Mouse (Mus musculus) right cerebral cortex, postnatal 14 days (tissue): ENCODE measurements around the gene Calml4.

Experiments
- DNase-seq: peaks from one replicate; pipeline ENCODE4 v3.0.0; 2022

Gene Calml4

DNA sequence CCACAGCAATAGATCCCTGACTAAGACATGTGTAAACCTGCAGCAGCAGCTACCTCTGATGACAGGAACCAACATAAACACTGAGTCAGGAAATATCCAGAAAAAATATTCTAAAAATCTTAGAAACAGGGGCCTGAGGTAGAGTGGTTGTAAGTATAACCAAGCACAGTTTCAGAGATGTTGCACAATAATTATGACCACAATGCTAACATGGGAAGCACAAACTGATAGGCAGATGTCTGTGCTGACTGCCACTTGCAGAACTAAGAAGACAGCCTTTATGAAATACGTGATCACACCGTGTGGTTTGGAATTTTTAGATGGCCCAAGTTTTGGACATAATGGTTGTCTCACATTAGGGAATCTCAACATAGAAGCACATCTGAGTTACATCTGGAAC is 46.0 kb downstream of the Calml4 start:
- no peak for DNase-seq

DNA sequence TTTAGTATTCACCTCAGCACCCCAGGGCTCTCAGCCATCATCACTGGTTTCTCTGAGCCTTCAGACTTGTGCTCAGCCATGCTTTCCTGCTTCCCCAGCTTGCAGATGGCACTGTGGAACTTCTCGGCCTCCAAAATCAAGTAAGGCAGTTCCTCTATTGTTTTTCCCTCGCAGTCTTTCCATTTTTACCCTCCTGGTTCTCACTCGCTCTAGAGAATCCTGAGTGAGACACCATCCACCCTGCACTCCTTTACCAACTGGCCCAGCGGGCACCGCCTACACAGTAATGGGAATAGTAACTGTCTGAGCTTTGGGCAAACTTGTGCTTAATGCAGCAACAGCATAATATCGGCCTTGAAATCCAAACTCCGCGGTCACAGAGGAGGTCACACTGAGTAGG is 47.2 kb downstream of the Calml4 start:
- DNase-seq: no peak

DNA sequence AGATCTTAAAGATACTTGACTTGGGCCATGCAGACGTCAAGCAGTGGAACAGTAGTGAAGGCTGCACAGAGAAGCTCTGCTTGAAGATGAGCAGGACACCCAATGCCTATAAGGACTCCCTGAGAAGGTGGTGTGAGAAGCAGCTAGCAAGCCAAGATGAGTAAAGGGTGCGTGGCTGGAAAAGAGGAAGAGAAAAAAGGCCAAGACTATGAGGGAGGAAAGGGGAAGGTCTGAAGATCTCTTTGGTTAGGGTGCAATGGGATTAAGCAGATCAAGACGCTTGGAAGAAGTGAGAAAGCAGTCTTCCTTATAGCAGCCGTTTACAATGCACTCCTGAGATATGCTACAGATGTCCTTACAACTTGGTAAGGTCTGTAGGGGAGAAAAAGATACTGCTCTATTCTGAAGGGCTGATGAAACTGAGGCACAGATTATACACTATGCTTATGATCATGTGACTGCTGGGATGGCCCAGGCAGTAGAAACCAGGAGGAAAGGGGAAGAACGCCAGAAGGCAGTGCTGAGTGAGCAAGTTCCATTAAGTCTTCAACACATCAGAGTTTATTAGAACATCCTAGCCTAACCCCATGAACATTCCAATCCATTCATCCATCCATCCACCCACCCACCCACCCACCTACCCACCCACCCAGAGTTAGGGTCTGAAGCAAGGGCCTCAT is 55.6 kb downstream of the Calml4 start:
- no peak for DNase-seq

GRCm38 (mm10) chr9:62917059-62917458 is 59.2 kb downstream of the Calml4 start:
- no peak for DNase-seq

DNA sequence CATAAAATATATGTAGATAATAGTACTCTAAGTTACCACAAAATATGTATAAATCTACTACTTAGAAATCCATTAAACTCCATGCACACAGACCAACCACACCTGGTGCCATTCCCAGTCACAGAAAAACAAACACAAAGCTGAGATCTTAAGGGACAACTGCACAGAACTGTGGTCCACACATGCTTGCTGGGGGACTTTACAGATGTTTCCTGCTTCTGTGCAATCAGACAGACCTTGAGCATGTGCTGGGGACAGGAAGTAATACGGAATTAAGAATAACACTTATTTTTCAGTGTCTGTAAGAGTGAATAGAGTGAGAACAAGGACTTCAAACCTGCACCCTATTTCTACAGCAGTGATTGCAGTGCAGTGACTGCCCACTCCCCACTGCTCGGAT is 63.0 kb downstream of the Calml4 start:
- no peak for DNase-seq

DNA sequence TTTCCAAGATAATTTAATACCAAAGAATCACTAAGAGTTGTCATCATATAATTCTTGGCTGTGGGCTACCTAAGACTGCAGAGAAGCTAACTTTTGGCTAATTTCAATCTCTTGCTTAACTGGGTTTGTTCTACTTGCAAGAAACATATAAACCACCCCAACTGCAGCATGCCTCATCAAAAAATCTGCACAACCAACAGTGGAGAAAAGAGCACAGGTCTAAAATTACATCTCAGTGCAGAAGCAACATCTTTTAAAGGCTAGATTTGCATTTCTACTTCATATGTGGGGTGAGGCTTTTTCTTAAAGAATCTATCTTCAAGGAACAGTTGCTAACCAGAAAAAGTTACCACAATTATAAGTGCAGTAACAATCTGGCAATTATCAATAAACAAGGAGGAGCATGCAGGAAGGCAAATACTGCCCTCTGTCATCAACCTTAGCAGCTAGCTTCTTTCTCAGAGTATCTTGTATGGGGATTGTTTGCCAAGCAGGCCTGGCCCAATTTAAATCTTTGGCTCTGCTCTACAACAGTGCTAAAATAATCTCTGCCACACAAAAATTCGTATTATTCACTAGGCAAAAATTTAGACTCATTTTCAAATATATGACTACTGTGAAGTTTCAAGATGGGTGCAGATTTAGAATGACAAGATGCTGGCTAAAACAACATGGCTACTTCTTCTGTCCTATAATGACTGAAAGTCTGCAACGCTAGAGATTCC is 67.2 kb downstream of the Calml4 start:
- no peak for DNase-seq
